Mouse (Mus musculus): ENCODE data around the gene Ugdh. TPM values are rescaled to one million over a fixed set of nuclear protein-coding genes. Genes with fewer than 3 reads are reported as not detected.
A peak's percentile ranks its signal among the peaks of the same experiment; 100 is the strongest.

Gene Ugdh
- total RNA-seq, 2 experiments from 2014 or later: 31.8 to 32.7 TPM

- Histone ChIP-seq H3K27ac (no peak overlapping the region), H3K4me3 (no peak overlapping the region)
- no peak for DNase-seq (ENCODE audit: low spot score in 2 of 2)
- no peak for TF ChIP-seq CTCF (conservative IDR thresholded peaks at IDR 0.05)
Measured at GRCm38 (mm10) chr5:65422803-65423202, 12.9 kb downstream of the Ugdh start.

GRCm38 (mm10) chr5:65420822-65421221 is 14.9 kb downstream of the Ugdh start:
- H3K4me3 ChIP-seq: no peak overlapping the region
- no peak overlapping the region for H3K27ac ChIP-seq
- TF ChIP-seq CTCF (conservative IDR thresholded peaks at IDR 0.05): no peak
- no peak for DNase-seq (ENCODE audit: low spot score in 2 of 2)

DNA sequence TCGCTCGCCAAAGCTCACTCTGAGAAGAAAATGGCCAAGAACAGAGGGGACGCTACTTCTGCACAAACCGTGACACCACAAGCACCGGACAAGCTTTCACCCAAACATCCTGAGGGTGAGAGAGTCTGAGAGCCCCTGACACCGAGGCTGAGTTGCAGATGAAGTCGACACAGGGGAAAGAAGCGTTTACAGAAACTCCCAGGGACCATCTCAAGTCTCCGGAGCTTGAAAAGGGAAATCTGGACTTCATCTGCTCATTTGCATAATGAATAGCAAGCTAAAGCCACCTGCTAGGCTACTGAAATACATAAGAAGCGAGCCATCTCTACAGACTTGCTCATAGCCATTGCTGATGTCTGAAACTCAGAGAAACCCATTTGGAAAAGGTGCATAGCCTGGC is 16.6 kb downstream of the Ugdh start:
- Histone ChIP-seq H3K27ac (no peak overlapping the region), H3K4me3 (no peak overlapping the region)
- DNase-seq (ENCODE audit: low spot score in 2 of 2): no peak
- TF ChIP-seq CTCF (conservative IDR thresholded peaks at IDR 0.05): no peak

- H3K4me3 ChIP-seq: no peak overlapping the region
- H3K27ac ChIP-seq: no peak overlapping the region
- no peak for TF ChIP-seq CTCF (conservative IDR thresholded peaks at IDR 0.05)
- DNase-seq (ENCODE audit: low spot score in 2 of 2): no peak
Measured at GRCm38 (mm10) chr5:65415653-65416458, 19.9 kb downstream of the Ugdh start.

DNA sequence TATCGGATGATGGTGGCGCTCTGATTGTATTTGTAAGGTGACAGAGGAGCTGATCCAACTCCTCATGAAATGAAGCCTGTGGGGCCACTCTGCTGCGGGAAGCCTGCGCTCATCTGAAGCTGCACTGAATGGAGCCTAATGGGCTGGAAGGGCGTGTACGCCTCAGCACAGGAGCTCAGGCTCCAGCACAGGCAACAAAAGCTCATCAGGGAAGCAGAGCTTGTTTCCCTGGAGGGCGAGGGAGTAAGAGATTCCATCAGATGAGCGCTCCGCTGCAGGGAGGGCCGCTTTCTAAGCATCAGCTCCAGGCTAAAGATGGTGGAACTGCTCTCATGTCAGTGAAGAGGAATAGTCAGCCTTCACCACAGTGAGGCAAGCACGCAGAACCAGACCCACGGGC is 27.8 kb downstream of the Ugdh start:
- no peak for DNase-seq (ENCODE audit: low spot score in 2 of 2)
- no peak overlapping the region for H3K27ac ChIP-seq
- no peak overlapping the region for H3K4me3 ChIP-seq
- TF ChIP-seq CTCF (conservative IDR thresholded peaks at IDR 0.05): no peak

GRCm38 (mm10) chr5:65401251-65401994 is 34.3 kb downstream of the Ugdh start:
- H3K4me3 ChIP-seq: no peak overlapping the region
- peak; percentile 97 for TF ChIP-seq CTCF (conservative IDR thresholded peaks at IDR 0.05)
- DNase-seq (ENCODE audit: low spot score in 2 of 2): peak; percentile 76 to 82
- no peak overlapping the region for H3K27ac ChIP-seq

- Histone ChIP-seq H3K27ac (no peak overlapping the region), H3K4me3 (no peak overlapping the region)
- no peak for DNase-seq (ENCODE audit: low spot score in 2 of 2)
- peak; percentile 30 for TF ChIP-seq CTCF (conservative IDR thresholded peaks at IDR 0.05)
Measured at GRCm38 (mm10) chr5:65394425-65394824, 41.3 kb downstream of the Ugdh start.

DNA sequence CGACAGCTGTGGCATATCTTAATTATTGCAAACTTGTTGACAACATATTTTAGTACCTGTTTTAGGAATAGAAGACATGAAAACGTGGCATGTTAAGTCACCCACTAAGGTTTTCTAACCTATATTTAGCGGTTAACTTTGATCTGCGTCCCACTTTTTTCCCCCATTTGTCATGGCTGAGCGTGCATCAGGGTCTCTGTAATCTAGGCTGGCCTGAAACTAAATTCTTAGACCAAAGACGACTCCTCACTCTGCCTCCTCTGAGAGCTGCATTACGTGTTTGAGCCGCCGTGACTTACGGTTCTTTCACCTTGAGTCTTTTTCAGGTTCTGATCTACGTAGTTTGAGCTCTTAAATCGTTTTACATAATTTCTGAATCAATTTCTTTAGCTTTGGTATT is 44.0 kb downstream of the Ugdh start:
- H3K4me3 ChIP-seq: peak overlapping the region; percentile 94
- DNase-seq (ENCODE audit: low spot score in 2 of 2): no peak
- H3K27ac ChIP-seq: peak overlapping the region; percentile 98
- TF ChIP-seq CTCF (conservative IDR thresholded peaks at IDR 0.05): no peak

- TF ChIP-seq CTCF (conservative IDR thresholded peaks at IDR 0.05): no peak
- Histone ChIP-seq H3K4me3 (peak within 1 kb of the TSS; percentile 94), H3K27ac (peak within 1 kb of the TSS; percentile 98)
- DNase-seq (ENCODE audit: low spot score in 2 of 2): peak; percentile 96 to 100
Measured at GRCm38 (mm10) chr5:65390648-65391644, 44.8 kb downstream of the Ugdh start, which contains the start of the genes Rpl9 and Lias. Gene Rpl9 (minus strand): TSS chr5:65391444. Gene Lias (plus strand): TSS chr5:65391497.

GRCm38 (mm10) chr5:65387008-65387867 is 48.5 kb downstream of the Ugdh start:
- H3K27ac ChIP-seq: no peak overlapping the region
- no peak for TF ChIP-seq CTCF (conservative IDR thresholded peaks at IDR 0.05)

DNA sequence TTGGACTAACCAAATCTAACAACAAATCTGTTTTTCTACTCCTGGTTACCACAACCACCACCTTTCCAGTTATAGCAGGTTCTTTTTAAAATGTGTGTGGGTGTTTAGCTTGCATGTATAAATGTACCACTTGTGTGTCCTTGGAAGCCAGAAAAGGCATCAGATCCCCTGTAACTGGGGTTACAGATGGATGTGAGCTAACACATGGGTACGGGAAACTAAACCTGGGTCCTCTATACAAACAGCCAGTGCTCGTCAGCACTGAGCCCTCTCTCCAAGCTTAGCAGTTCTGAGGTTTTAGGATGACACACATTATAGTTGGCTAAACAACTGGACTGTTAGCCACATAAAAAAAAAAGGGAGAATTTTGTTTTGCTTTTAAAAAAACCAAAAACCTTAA is 50.0 kb downstream of the Ugdh start:
- no peak overlapping the region for H3K4me3 ChIP-seq
- TF ChIP-seq CTCF (conservative IDR thresholded peaks at IDR 0.05): no peak
- no peak for DNase-seq (ENCODE audit: low spot score in 2 of 2)

More at GRCm38 (mm10) chr5:65387008-65387867, 48.5 kb downstream of the Ugdh start:
- DNase-seq (ENCODE audit: low spot score in 2 of 2): no peak
- no peak overlapping the region for H3K4me3 ChIP-seq

More for the DNA sequence above, 50.0 kb downstream of the Ugdh start:
- peak overlapping the region; percentile 55 for H3K27ac ChIP-seq
